Mouse (Mus musculus): ENCODE measurements around the gene Lama2. TPM values are rescaled to one million over a fixed set of nuclear protein-coding genes. Genes with fewer than 3 reads are reported as not detected.

The Lama2 gene
- polyA plus RNA-seq, 1 experiment: 24.2 TPM

DNA sequence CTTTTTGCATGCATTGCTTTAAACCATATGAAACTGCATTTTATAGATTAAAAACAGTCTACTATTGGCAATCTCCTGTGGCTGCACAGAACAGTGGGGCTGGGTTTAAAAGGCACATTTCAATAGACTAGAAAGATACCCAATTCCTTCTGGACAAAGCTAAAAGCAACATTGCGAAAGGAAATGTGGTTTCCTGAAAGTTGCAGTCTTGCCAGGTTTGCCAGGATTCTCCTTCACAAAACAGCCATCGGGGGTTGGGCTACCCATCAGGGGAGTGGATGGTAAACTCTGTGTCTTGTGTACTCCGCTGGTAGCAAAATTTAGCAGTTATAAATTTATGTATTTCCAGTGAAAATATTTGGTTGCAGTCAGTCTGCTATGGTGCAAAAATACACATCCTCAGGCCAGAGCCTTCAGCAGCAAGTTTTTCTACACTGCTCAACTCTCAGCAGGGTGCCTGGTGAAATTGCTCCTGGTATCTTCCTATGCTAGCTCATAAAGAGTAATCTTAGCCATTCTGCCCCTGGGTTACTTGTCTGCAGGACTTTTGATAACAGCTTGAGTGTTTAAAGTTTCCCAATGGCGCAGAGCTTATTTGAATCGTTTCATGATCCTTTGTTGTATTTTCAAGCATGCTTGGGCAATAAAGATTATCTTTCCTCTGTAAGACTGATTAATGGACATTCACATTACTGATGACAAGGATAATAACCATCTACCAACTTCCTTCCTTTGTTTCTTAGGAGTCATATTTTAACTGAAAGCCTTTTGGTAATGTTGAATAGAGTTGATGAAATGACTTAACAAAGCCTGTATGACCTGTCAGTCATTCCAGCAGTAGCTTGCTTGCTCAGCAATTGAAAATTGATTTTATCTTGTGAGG, 205.7 kb downstream of the Lama2 start:
- TF ChIP-seq CTCF (IDR thresholded peaks at IDR 0.05; ENCODE audit: borderline replicate concordance, insufficient read depth, low read length): no peak
- no peak for TF ChIP-seq POLR2A (IDR thresholded peaks at IDR 0.05; ENCODE audit: low read depth, low read length)
- H3K27ac ChIP-seq (ENCODE audit: insufficient read depth, low read length): no peak overlapping the region
- no peaks in the 10 kb centered on the region for H3K4me1 ChIP-seq (ENCODE audit: control insufficient read depth, insufficient read depth, low read length)
- H3K4me3 ChIP-seq (ENCODE audit: insufficient read depth, low read length): no peak overlapping the region

DNA sequence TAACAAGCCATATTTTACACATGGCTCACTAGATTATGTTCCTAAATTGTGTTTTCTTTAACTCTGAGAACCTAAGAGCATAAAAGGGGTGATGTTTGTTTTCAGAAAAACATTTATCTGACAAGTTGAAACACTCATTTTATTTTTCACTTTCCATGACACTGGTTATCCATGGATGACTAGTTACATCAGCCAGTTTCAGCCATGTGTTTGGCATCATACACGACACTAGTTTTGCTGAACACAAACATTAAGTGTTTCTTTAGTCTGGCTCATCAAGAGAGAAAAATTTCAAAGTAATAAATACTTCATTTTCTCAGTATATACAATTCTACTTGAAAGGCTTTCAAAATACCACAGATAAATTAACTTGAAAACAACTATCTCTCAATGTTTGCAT, 228.8 kb downstream of the Lama2 start:
- TF ChIP-seq CTCF (IDR thresholded peaks at IDR 0.05; ENCODE audit: borderline replicate concordance, insufficient read depth, low read length): no peak
- no peak for TF ChIP-seq POLR2A (IDR thresholded peaks at IDR 0.05; ENCODE audit: low read depth, low read length)
- no peaks in the 10 kb centered on the region for H3K4me1 ChIP-seq (ENCODE audit: control insufficient read depth, insufficient read depth, low read length)
- no peak overlapping the region for H3K27ac ChIP-seq (ENCODE audit: insufficient read depth, low read length)
- H3K4me3 ChIP-seq (ENCODE audit: insufficient read depth, low read length): no peak overlapping the region

DNA sequence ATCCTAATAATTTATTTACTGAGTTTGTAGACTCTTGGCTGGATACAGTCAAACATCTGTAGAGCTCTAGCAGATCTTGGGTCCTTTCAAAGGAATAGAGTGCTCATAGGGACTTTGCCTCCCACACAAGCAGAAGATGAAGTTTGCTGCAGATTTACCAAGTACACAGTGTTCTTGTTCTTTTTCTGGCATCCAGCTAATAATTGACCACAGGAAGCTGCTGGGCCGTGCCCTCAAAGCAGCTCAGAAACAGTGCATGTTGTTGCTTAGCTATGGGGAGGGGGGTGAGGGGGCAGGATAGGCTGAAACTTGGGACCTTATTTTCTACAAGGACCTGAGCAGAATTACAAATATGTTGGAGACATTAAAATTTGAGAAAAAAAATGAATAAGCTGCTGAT, 232.0 kb downstream of the Lama2 start:
- TF ChIP-seq POLR2A (IDR thresholded peaks at IDR 0.05; ENCODE audit: low read depth, low read length) (no peak), CTCF (IDR thresholded peaks at IDR 0.05; ENCODE audit: borderline replicate concordance, insufficient read depth, low read length) (no peak)
- Histone ChIP-seq H3K4me1 (ENCODE audit: control insufficient read depth, insufficient read depth, low read length) (no peaks in the 10 kb centered on the region), H3K4me3 (ENCODE audit: insufficient read depth, low read length) (no peak overlapping the region), H3K27ac (ENCODE audit: insufficient read depth, low read length) (no peak overlapping the region)

- Histone ChIP-seq H3K4me1 (ENCODE audit: control insufficient read depth, insufficient read depth, low read length) (no peaks in the 10 kb centered on the region), H3K4me3 (ENCODE audit: insufficient read depth, low read length) (no peak overlapping the region), H3K27ac (ENCODE audit: insufficient read depth, low read length) (no peak overlapping the region)
- TF ChIP-seq CTCF (IDR thresholded peaks at IDR 0.05; ENCODE audit: borderline replicate concordance, insufficient read depth, low read length) (no peak), POLR2A (IDR thresholded peaks at IDR 0.05; ENCODE audit: low read depth, low read length) (no peak)
These were observed 234.9 kb downstream of the Lama2 start for GRCm38 (mm10) chr10:27384636-27385035.

GRCm38 (mm10) chr10:27382887-27383609, 236.5 kb downstream of the Lama2 start:
- Histone ChIP-seq H3K4me3 (ENCODE audit: insufficient read depth, low read length) (no peak overlapping the region), H3K4me1 (ENCODE audit: control insufficient read depth, insufficient read depth, low read length) (no peaks in the 10 kb centered on the region), H3K27ac (ENCODE audit: insufficient read depth, low read length) (peak overlapping the region; percentile 6; the same call in 1 of the 2 replicates)
- no peak for TF ChIP-seq POLR2A (IDR thresholded peaks at IDR 0.05; ENCODE audit: low read depth, low read length)
- no peak for TF ChIP-seq CTCF (IDR thresholded peaks at IDR 0.05; ENCODE audit: borderline replicate concordance, insufficient read depth, low read length)

DNA sequence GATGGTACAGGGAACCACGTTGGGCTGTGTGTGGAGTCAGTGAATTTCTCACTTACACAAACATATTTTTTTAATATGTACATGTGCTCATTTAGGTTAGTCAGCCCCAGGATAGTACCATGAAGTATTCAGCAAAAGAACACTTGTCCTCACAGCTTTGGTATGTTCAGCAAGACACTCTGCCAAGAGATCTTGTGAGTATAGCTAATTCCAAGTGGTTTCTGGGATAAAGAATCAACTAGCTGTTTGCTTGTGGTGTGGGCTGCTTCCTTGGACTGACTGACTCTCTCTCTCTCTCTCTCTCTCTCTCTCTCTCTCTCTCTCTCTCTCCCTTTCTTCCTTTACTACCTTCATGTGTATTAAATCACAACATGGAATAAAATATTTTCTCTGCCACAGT, 241.3 kb downstream of the Lama2 start:
- Histone ChIP-seq H3K4me1 (ENCODE audit: control insufficient read depth, insufficient read depth, low read length) (no peaks in the 10 kb centered on the region), H3K4me3 (ENCODE audit: insufficient read depth, low read length) (no peak overlapping the region), H3K27ac (ENCODE audit: insufficient read depth, low read length) (peak overlapping the region; percentile 78)
- TF ChIP-seq POLR2A (IDR thresholded peaks at IDR 0.05; ENCODE audit: low read depth, low read length) (no peak), CTCF (IDR thresholded peaks at IDR 0.05; ENCODE audit: borderline replicate concordance, insufficient read depth, low read length) (no peak)

DNA sequence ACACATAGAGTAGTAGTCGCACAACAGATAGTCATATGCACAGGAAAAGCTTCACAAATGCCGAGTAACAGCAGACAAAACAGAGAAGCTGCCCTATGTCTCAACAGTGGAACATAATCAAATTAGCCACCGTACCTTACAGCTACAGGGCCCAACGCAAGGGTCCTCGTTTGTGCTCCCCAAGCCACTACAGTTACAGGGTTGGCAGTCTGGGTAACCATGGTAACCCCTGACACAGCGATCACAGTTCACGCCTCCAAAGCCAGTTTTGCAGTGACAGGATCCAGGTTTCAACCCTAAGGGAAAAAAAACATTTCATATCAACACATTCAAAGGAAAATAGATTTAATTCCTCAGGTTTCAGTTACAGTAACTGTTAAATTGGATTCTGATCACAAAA, 275.3 kb downstream of the Lama2 start:
- TF ChIP-seq POLR2A (IDR thresholded peaks at IDR 0.05; ENCODE audit: low read depth, low read length) (no peak), CTCF (IDR thresholded peaks at IDR 0.05; ENCODE audit: borderline replicate concordance, insufficient read depth, low read length) (no peak)
- H3K4me1 ChIP-seq (ENCODE audit: control insufficient read depth, insufficient read depth, low read length): no peaks in the 10 kb centered on the region
- H3K4me3 ChIP-seq (ENCODE audit: insufficient read depth, low read length): no peak overlapping the region
- H3K27ac ChIP-seq (ENCODE audit: insufficient read depth, low read length): no peak overlapping the region

DNA sequence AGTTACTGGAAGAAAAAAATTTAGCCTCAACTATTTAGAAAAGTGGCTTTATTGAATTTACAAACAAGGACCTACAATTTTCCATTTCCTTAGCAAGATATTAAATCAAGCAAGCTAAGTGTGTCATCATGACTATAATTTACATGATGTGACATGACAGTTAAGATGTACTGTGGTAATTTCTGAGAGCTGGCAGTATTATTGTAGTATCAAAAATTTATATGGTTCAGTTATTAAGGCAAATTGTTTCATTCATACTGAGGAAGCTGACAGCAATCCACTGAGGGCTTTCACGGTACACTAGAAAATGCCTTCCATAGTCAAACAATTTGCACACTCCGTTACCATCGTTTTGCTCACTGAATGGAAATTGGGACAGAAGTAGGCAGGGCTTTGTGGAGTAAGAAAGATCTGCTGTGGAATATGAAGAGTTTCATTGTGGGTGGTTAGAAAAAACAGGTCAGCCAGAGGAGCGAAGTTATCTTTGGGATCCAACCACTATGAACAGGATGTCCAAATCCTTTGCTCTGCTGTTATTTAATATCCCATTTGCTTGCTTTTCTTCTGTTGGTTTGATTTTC, 297.1 kb downstream of the Lama2 start:
- Histone ChIP-seq H3K27ac (ENCODE audit: insufficient read depth, low read length) (no peak overlapping the region), H3K4me3 (ENCODE audit: insufficient read depth, low read length) (no peak overlapping the region), H3K4me1 (ENCODE audit: control insufficient read depth, insufficient read depth, low read length) (no peaks in the 10 kb centered on the region)
- TF ChIP-seq POLR2A (IDR thresholded peaks at IDR 0.05; ENCODE audit: low read depth, low read length) (no peak), CTCF (IDR thresholded peaks at IDR 0.05; ENCODE audit: borderline replicate concordance, insufficient read depth, low read length) (no peak)

DNA sequence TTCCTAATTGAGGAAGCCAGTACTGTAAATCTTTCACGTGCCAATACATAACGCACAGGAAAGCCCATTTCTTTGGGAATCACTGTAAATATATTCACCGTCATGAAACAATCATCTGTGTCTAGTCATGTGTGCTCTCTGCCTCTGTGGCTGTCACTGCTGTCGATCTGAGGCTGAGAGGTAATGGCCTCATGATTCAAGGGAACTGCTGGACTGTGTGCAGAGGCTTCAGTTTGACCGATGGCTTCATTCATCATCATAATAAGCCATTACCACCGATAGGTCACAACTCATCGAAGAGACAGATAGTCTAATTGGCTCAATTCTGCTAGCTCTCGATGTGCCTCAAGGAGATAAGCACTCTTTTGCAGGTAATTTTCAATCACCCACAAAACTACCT, 312.1 kb downstream of the Lama2 start:
- no peak for TF ChIP-seq CTCF (IDR thresholded peaks at IDR 0.05; ENCODE audit: borderline replicate concordance, insufficient read depth, low read length)
- H3K4me1 ChIP-seq (ENCODE audit: control insufficient read depth, insufficient read depth, low read length): no peaks in the 10 kb centered on the region

GRCm38 (mm10) chr10:27305301-27305700, 314.3 kb downstream of the Lama2 start:
- H3K4me1 ChIP-seq (ENCODE audit: control insufficient read depth, insufficient read depth, low read length): no peaks in the 10 kb centered on the region
- no peak overlapping the region for H3K4me3 ChIP-seq (ENCODE audit: insufficient read depth, low read length)
- TF ChIP-seq POLR2A (IDR thresholded peaks at IDR 0.05; ENCODE audit: low read depth, low read length): no peak
- H3K27ac ChIP-seq (ENCODE audit: insufficient read depth, low read length): no peak overlapping the region

More for the DNA sequence above, 312.1 kb downstream of the Lama2 start:
- Histone ChIP-seq H3K4me3 (ENCODE audit: insufficient read depth, low read length) (no peak overlapping the region), H3K27ac (ENCODE audit: insufficient read depth, low read length) (no peak overlapping the region)
